Mouse (Mus musculus): ENCODE results near the gene St3gal4.
"Not testable (repeated sequence)": the region's sequence is repeated elsewhere in the genome, so short reads cannot be mapped to it uniquely, and the experiment has no call there.

St3gal4 gene

GRCm38 (mm10) chr9:35119168-35119567 is at the start of gene St3gal4:
St3gal4 (minus strand) TSS chr9:35119268.
- no peak for DNase-seq

- peak; percentile 74 for DNase-seq
Observed at GRCm38 (mm10) chr9:35166798-35167635, 47.9 kb upstream of the St3gal4 start.

DNA sequence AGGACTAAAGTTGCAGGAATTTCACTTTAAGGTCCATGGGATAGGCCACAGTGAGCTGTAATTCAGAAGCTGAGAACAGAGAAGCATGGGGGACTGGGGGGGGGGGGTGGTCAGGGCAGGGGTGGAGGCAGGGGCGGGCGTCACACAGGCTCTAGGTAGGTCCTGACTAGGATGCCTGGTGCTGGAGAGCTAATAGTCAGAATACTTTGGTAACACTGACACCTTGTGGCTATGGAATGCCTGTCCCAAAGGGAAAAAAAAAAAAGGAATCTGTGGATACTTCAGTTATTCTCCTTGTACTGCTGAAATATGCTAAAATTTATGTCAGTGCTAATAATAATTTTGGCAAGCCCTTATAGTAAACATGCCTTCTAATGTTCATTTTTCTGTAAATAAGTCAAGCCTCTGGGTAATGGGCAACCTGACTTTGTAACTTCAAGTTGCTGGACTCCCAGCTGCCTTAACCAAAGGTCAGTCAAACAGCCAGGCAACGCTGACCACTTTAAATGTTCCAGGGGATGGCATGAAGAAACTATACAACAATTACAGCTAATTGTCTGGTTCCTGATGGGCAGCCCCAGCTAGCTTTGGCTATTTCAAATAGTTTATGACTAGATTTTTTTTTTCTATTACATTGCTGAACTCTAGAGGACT is 47.2 kb upstream of the St3gal4 start:
- no peak for DNase-seq

- no peak for DNase-seq
Observed at GRCm38 (mm10) chr9:35164142-35164874, 45.2 kb upstream of the St3gal4 start.

DNA sequence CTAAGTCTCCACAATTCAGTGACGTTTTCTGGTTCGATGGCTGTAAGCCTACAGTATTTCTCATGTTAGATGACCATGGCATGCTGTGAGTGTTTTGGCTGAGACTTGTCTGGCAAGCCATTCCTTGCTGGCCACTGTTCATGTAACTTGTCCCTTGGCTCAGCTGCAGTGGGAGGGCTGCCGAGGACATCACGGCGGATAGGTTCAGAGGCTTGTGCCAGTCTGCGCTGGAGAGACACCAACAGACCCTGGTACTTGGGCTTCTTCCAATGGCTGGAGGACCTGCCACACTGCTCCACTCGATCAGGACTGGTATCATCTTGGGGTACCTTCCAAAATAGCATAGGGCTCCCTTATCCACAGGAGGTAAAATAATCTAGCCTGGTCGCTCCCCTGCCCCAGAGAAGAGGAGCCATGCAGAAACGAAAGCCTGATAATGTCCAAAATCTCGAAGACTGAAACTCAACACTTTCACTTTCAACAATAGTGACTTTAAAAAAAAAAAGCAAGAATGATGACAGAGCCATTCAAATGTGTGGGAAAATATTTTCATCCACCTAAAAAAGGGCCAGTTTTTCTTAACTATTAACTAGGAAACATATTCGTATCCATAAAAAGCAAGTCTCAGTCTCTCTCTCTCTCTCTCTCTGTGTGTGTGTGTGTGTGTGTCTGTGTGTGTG is 44.1 kb upstream of the St3gal4 start:
- peak; percentile 56 for DNase-seq

DNA sequence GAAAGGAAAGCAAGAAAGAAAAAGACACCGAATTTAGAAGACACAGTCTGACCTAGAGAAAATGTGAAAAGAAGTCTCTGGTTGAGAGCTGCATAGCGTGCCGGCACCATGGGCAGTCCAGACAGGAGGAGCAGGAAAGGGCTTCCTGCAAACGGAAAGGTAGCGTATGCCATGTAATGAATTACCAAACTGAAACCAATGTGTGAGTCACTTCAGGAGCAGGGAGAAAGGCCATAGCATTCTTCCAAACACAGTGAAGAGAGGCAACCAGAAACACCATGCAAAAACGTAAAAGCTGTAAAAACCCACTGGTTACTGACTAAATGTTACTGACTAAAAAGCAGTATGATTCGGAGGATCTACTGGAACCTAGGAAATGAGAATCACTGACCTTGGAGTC is 42.7 kb upstream of the St3gal4 start:
- no peak for DNase-seq

- DNase-seq, result no peak
Observed at GRCm38 (mm10) chr9:35160662-35161061, 41.6 kb upstream of the St3gal4 start.

GRCm38 (mm10) chr9:35158477-35158876 is 39.4 kb upstream of the St3gal4 start:
- DNase-seq, result no peak

- no peak for DNase-seq
Observed at GRCm38 (mm10) chr9:35156862-35157261, 37.8 kb upstream of the St3gal4 start.

DNA sequence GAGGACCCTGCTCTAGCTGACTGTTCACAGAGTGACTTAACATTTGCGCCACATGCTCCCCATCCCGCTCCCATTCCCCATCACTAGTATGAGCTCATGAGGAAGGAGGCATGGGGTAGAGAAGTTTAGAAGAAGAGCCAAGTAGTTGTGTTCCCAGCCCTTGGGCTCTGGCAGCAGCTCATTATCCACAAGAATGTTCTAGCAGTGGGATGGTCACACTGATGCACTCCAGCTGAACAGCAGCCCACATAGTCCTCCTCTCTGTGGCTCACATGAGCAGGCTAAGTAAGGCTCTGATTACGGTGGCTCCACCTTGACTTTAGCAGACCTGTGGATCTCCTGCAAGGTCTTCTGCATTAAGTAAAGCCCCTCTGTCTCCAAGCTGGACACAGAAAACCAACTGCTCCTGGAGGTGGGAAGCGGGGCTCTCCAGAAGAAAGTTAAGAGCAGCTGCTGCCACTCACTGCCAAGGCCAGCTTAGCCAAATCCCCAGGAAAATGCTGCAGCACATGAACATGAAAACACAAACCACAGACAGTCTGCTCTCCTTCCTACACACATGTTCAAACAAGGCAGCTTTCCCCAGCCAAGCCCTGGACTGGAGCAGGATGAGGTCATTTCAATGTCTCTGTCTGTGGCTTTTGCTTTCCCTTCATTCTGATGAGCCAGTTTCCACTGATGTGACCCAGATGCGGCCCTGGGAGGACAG is 37.1 kb upstream of the St3gal4 start:
- no peak for DNase-seq

DNA sequence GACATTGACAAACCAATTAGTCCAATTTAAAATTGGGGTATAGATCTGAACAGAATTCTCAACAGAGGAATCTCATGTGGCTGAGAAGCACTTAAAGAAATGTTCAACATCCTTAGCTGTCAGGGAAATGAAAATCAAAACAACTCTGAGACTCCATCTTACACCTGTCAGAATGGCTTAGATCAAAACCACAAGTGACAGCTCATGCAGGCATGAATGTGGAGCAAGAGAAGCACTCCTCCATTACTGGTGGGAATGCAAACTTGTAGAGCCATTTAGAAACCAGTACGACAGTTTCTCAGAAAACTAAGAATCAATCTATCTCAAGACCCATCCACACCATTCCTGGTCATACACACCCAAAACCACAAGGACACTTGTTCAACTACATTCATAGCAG is 33.9 kb upstream of the St3gal4 start:
- no peak for DNase-seq

DNA sequence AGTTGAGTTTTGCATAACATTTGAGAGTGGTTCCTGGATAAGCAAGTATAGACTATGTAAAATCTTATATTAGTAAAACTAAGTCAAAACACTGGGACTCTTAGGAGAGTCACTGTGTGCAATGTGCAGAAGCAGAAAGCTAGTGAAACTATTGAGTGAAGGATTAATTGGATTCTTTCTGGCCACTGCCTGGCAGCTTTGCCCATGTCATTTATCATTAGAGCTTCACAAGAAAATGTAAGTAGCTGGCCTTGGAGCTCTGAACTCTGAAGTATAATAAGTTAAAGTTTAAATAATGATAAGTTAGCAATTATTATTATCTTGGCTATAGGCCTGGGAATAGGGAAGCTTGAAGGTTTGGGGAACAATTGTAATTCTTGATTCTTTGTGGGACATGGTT is 29.8 kb upstream of the St3gal4 start:
- DNase-seq, result not testable (repeated sequence)

- DNase-seq, result not testable (repeated sequence)
Observed at GRCm38 (mm10) chr9:35147261-35147660, 28.2 kb upstream of the St3gal4 start.

- no peak for DNase-seq
Observed at GRCm38 (mm10) chr9:35145829-35146228, 26.8 kb upstream of the St3gal4 start.

GRCm38 (mm10) chr9:35145118-35145517 is 26.1 kb upstream of the St3gal4 start:
- no peak for DNase-seq

DNA sequence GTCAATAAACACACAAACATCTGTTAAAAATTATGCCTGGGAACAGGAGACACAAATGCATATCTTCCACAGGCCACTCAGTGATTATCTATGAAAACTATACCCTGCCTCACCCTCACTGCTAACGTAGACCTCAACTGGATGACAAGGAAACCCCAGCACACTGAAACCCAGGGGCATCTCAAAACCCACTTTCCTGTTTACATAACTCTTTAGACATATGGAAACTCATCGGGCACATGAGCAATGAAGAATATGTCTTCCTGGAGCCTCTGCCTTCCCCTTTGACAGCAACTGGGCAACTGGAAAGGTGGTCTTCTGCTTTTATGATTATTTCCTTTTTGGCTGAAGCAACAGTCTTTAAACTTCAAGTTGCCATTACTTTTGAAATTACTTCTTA is 23.2 kb upstream of the St3gal4 start:
- DNase-seq, result no peak

DNA sequence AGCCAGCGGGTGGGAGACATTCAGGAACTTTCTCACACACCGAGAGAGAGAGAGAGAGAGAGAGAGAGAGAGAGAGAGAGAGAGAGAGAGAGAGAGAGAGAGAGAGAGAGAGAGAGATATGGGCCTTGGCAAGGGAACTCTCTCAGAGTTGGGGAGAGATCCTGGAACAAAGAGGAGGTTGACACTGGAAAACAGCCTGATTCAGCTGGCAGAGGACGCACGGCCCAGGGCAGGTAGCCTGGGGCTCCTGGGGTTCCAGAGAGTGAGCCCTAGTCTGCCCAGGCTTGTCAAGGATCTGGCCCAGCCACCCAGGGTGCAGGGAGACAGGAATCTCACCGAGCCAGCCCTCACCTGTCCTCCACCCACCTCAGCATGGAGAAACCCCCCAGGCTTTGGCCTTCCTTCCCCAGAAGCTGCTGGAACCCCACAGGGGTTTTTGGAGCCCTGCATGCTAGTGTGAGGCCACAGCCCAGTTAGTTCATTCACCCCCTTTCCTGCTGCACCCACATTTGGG is 20.2 kb upstream of the St3gal4 start:
- DNase-seq, result no peak

DNA sequence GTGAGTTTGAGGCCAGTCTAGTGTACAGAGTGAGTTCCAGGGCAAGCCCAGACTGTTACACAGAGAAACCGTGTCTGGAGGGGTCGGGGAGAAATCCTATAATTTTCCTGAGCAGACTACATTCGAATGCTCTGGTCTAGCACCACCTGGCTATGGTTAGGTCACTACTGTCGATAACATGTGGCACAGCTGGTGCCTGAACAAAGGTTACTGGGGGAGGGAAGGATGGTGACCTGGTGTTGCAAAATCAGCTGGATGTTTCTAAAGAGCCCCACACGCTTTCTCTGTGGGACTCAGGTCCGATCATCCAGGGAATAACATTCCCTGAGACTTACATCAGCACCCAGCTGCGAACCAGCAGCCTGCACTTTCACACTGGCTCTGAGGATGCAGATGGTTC is 19.0 kb upstream of the St3gal4 start:
- no peak for DNase-seq

DNA sequence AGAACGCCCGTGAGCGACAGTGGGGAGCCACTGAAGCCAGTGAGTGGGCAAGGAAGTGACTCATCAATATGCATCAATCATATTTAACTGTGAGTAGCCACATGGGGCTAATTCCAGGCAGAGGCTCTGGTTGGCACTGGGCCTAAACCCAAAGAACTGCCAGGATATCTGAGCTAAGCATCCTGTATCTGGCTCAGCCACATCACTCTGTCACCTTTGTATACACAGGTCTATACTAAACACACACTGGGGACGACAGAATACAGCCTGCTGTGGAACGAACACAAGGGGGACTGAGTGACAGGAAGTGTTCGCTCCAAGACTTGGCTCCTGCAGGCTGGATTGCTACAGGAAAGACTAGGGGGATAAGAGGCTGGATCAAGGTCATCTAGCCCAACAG is 16.5 kb upstream of the St3gal4 start:
- no peak for DNase-seq

DNA sequence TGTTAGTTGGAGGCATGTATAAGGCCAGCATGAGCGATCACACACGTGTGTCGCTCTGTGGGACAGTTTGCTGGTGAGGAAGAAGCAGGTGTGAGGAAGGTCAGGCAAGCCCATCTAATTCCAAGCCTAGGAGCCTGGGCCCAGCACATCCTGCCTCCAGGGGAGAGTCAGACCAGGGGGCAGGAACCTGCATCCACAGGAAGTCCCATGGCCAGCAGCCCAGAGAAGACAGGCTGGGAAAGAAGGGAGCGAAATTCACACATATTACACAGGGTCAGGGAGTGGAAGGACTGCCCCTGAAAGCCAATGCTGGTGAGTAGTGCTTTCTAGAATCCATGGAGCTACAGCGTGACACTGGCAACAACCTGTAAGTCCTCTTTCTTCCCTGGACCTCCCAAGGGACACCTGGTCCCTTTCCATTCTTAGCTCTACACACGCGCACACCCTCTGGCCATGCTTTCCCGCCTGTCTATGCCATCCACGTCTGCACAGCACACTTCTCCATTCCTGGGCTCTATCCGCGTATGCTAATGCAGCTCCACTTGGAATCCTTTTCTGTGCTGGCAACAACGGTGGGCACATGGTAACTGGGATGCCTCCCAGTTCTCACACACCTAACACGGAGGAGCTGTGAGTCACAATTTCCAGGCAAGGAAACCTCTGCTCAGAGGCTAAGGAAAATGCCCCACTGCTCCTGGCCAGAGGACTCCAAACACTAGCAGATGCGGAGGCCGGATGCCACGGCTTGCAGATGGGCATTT is 12.7 kb upstream of the St3gal4 start:
- peak; percentile 22 for DNase-seq

DNA sequence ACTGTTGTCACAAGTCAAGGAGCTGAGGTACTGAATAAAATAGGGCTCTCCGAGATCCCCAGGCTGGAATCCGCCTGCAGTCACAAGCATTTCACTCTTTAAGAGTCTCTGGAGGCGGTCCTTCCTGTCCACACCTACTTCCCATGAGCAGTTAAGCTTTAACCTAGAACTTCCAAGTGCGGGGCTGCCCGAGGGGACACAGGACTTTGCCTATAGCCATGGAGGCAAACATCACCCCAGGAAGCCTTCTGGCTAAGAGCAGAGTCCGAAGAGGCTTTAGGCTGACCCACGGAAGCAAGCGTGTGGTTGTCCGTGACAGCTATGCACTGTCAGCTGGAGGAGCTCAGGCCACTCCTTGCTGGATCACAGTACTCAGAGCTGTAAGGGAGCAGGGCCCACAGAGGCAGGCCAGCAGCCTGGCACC is 9.9 kb upstream of the St3gal4 start:
- DNase-seq, result peak; percentile 64

Data from kidney, adult 18-20 months (tissue).